Mouse (Mus musculus) embryo, embryonic 11 days (tissue): ENCODE measurements around the gene Flt1.
"Not testable (repeated sequence)": the region's sequence is repeated elsewhere in the genome, so short reads cannot be mapped to it uniquely, and the experiment has no call there.

ENCODE experiments used
- DNase-seq: peaks from one replicate; pipeline ENCODE4 v3.0.0-alpha.2; 2015

Gene Flt1

GRCm38 (mm10) chr5:147657882-147658855 is 67.6 kb downstream of the Flt1 start:
- DNase-seq: no peak

DNA sequence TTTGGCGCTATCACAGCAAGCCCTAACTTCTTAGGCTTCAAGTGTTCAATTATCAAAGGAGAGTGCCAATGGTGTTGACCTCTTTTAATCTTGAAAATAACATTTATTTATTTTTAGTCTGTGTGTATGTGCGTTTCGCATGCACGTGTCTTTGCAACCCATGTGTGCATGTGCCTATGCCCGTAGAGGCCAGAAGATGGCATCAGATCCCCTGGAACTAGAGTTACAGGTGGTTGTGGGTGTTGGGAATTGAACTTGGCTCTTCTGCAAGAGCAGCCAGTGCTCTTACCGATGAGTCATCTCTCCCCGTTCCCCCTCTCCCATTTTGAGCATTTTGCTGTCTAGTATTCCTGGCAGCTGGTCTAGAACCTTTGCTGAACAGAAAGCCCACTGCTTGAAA is 70.0 kb downstream of the Flt1 start:
- DNase-seq: no peak

DNA sequence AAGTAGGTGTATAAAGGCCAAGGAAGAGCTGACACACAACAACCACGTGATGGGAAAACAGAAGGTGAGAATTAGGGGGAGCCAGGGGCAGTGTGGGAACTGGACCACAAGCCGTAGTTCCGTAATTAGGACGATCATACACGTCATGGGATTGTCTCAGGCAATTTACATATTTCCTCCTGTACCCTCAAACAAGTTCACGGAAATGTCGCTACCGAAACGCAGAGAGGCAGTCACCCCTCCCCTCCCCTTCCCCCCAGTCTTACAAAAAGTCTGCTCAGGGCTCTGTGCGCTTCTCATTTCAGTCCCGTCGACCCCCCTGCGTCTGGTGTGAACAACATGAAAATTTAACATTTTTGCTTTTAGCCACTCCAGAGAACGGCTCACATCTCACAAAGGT is 74.6 kb downstream of the Flt1 start:
- DNase-seq: no peak

GRCm38 (mm10) chr5:147646351-147646929 is 79.4 kb downstream of the Flt1 start:
- no peak for DNase-seq

GRCm38 (mm10) chr5:147645001-147645645 is 80.7 kb downstream of the Flt1 start:
- peak; percentile 35 for DNase-seq

GRCm38 (mm10) chr5:147641452-147641851 is 84.4 kb downstream of the Flt1 start:
- no peak for DNase-seq

DNA sequence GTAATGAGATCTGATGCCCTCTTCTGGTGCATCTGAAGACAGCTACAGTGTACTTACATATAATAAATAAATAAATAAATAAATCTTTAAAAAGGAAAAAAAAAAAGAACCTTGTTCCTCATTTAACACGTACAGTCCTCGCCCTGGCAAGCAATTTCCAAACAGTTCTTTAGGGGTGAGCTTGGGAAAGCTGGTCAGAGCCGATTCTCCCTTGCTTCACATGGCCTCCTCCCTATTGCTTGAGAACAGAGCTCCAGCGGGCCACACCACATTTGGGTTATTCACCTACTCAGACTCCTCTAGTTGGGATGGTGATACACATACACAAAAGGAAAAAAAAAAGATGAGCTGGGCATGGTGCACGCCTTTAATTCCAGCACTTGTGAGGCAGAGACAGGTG is 85.9 kb downstream of the Flt1 start:
- no peak for DNase-seq

GRCm38 (mm10) chr5:147636676-147637075 is 89.1 kb downstream of the Flt1 start:
- no peak for DNase-seq

DNA sequence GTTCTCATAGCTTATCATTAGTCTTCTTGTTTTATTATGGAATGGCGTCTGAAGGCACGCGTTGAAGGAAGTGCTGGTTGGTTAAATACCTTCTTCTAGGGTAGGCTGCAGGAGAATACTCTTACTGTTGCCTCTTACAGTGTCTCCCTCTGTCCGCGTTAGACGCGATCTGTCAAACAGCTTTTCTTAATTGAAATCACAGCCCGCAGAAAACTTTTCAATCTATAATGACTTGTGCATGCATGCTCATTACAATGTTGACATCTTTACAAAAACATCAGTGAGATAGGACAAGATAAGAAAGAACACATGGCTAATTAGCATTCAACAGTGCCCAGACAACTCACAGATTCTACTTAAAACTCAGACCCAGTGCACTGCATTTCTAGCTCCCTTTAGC is 89.9 kb downstream of the Flt1 start:
- no peak for DNase-seq

GRCm38 (mm10) chr5:147634016-147634415 is 91.8 kb downstream of the Flt1 start:
- peak; percentile 20 for DNase-seq

DNA sequence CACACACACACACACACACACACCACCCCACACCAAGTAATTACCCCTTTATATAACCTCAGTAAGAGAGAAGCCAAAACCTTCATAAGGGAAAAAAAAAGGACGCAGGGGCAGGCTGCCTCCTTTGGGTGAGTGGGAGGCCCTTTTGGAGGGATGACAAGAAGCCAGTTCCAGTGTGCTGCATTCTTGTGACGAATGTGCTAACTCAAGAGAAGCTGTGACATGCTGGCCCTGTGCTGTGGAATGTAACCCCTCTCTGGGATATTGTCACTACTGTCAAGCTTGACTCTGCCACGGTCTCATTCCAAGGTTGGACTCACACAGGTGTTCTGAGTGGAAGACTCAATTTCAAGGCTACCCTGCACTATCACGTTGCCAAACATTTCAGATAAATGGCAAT is 93.1 kb downstream of the Flt1 start:
- DNase-seq: no peak

DNA sequence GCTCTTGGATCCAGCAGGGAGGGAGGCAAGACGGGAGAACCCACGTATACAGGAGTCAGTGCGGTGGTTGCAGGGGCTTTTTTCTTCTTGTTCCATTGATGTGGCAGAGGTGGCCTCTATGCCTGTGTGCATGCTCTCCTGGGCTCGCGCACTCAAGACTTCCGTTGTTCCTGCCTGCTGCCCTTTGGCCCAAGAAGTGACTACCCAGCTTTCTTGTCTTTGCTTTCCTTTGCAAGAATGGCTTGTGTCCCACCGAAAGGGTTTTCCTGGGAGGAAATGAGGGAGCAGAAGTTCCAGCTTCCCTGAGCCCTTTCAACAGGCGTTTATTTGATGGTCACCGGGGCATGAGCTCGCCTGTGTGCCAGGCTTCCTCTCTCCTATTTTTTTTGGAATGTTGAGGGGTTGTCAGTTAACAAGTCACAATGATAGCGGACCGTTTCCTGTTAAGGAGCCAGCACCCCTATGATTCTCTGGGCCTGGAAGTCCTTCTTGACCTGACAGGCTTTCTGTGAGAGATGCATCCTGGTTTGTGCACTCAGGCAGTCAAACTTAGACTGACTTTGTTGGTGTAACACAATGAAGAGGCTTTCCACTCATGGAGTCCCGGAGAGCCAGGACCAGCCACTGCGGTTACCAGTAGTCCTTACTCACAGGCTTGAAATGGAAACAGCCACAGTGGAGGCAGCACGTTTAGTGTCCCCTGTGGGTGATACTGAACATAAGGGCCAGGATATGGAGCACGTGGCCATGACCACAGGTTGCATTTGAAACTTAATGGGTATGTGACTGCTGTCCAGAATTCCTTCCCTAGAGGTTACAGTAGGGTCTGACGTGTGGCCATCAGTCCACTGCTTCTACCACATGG is 95.2 kb downstream of the Flt1 start:
- DNase-seq: no peak

DNA sequence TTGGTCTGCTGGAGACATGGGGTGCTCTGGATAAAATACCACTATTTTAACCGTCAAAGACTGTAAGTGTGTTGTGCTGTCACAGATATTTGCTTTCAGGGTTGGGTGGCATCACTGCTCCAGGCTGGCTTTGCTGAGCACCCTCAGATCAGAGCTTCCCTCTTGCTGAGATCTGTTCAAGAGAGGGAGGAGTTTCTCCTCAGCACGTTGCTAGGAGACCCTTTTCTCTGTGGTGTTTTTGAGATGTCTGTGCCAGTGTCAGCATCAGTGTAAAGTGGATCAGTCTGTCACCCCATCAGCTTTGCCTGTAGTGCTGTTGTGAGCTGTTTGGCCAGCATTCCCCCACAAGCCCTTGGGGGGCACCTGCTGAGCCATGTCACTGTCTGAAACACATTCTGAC is 98.9 kb downstream of the Flt1 start:
- no peak for DNase-seq

DNA sequence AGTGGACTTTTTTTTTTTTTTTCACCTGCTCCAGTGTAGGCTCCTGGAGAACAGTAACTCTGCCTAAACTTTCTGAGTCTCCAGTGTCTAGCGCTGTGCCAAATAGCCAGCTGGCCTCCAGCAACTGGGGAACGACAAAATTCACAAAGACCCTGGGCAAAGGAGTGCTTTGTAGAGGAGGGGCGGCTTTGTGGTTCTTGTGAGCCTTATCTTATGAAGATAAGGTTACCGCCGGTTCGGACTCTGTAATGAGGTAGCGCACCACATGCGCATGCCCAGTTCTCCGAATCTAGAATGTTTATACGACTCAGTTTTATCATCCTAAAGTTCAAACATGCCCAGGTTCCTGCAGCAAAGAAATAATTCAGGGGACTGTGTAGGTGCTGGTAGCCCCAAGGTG is 102.1 kb downstream of the Flt1 start:
- no peak for DNase-seq

DNA sequence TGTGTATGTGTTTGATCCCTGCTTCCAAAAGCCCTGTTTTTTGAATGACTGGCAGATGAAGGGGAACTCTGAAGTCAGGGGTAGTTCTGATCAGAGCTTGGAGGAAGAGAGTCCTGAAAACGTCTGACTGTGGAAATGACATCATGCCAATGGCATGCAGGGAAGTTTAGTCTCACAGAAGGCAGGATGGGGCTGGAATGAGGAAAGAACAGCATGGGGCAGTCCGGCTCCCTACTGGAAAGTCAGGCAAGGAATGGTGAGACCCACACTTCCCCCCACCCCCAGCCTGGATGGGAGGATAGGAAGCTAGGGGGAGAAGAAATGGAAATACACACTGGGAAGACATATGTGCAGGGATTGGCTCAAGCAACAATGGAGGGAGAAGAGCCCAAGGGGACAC is 105.6 kb downstream of the Flt1 start:
- peak; percentile 58 for DNase-seq

DNA sequence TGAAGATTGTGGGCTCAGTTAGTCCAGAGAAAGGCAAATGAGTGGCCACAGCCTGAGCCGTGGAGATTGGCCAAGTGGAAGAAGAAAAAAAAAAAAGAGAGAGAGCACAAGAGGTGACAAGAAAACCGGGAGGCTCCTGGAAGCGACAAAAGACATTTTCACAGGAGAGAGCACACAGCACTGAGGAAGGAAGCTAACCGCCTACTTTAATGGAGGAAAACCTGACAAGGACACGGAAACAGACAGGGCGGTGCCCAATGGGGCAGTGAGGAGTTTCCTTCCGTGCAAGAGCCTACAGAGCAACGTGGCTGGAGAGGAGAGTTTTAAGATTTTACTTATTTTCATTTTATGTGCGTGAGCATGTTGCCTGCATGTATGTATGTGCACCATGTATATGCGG is 107.6 kb downstream of the Flt1 start:
- DNase-seq: no peak

GRCm38 (mm10) chr5:147616450-147616849 is 109.4 kb downstream of the Flt1 start:
- no peak for DNase-seq

- no peak for DNase-seq
Measured at GRCm38 (mm10) chr5:147614659-147615058, 111.2 kb downstream of the Flt1 start.

DNA sequence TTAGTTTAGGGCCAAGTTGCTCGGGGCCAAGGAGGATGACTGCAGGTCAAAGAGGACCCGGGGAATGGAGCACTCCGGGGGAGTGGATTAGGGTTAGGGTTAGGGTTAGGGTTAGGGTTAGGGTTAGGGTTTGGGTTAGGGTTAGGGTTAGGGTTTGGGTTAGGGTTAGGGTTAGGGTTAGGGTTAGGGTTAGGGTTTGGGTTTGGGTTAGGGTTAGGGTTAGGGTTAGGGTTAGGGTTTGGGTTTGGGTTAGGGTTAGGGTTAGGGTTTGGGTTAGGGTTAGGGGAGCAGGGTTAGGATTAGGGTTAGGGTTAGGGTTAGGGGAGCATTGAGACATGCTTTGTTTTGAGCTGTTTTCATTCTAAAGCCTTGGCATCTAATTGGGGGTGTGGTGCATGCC is 114.5 kb downstream of the Flt1 start:
- not testable (repeated sequence) for DNase-seq

DNA sequence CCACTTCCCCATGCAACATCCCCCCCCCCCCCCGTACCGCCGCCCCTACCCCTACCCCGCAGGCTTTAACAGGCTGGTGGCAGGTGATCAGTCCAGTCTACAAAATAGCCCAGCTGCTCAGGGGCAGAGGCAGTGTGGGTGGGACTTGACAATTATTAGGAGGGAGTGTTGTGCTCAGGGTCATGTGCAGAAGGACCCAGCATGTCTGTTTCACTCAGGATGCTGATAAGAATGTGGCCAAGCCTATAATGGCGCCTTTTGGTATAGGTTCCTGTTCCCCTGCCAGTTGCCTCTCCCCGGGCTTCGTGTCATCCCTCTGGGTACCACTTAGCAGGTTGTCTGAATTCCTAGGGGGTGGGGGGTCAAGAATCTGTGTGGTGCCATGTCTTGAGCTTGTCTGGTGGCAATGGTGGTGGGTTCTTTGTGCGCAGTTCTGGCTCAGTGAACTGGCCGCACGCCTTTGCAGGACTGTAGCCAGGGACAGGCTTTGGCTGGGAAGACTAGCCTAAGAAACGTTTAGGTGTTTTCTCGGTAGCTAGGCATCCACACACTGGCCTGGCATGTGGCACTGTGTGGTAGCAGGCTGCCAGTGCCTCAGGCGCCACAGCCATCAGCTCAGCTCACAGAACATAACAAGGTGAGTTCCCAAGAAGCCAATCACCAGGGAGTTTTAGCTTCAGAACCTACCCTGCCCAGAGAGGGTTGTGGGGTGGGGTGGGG is 118.4 kb downstream of the Flt1 start:
- DNase-seq: no peak

DNA sequence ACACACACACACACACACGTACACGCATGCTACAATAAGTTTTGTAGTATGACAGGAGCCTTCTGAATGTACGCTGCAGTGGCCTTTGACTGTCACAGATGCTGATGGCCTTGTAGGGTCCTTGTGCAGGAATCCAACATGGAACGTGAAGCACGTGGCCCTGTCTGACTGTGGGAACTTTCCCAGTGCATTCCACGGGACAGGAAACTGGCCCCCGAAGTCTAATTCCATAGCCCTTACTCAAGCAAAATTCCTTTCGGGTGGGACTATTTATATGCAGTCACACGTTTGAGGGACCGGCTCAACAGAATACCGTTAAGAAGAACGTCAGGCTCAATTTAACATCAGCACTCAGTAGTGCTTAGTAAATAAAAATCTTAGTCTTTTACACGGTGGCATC is 119.1 kb downstream of the Flt1 start:
- DNase-seq: no peak
